Mouse (Mus musculus) heart, embryonic 16.5 days (tissue): ENCODE results near the gene Vrk3. TPM values are rescaled to one million over a fixed set of nuclear protein-coding genes. Genes with fewer than 3 reads are reported as not detected.

Experiments
- ATAC-seq: fragments of 200-750 bp; cut with Nextera tagmentation; replicated peaks from 2 replicates; pipeline ENCODE4 v1.8.0; 2017; ENCODE audit warnings: moderate number of reproducible peaks; ENCODE audit not compliant: insufficient read depth, low FRiP score; ENCODE audit errors: extremely low read depth
- H3K27ac ChIP-seq: fragments of 300-500 bp; sonication (generic); 2 replicates; pipeline ENCODE4 v1.5.1; 2014; ENCODE audit warnings: mild to moderate bottlenecking, low read length, control low read depth, moderate library complexity
- H3K27me3 ChIP-seq: fragments of 300-500 bp; sonication (generic); 2 replicates; pipeline ENCODE4 v1.6.1; 2014; ENCODE audit warnings: low read length, mixed read lengths; ENCODE audit not compliant: control insufficient read depth, insufficient read depth
- H3K36me3 ChIP-seq: fragments of 300-500 bp; sonication (generic); 2 replicates; pipeline ENCODE4 v1.6.1; 2014; ENCODE audit not compliant: control insufficient read depth, insufficient read depth
- H3K4me1 ChIP-seq: fragments of 300-500 bp; sonication (generic); 2 replicates; pipeline ENCODE4 v1.6.1; 2014; ENCODE audit warnings: low read length, mixed read lengths; ENCODE audit not compliant: control insufficient read depth, insufficient read depth
- H3K4me2 ChIP-seq: fragments of 300-500 bp; sonication (generic); 2 replicates; pipeline ENCODE4 v1.6.1; 2014; ENCODE audit warnings: low read depth, mild to moderate bottlenecking, control low read depth, low read length
- H3K4me3 ChIP-seq: fragments of 300-500 bp; sonication (generic); 2 replicates; pipeline ENCODE4 v1.5.1; 2014; ENCODE audit warnings: mild to moderate bottlenecking, control low read depth, low read length
- H3K9ac ChIP-seq: fragments of 300-500 bp; sonication (generic); 2 replicates; pipeline ENCODE4 v1.6.1; 2014; ENCODE audit warnings: low read length, control low read depth
- H3K9me3 ChIP-seq: fragments of 300-500 bp; sonication (generic); replicated peaks from 2 replicates; pipeline ENCODE4 v1.6.1; 2016; ENCODE audit warnings: low read length; ENCODE audit not compliant: control insufficient read depth
- WGBS: fragments of 180-500 bp; shearing (Covaris S2); extraction: QIAGEN DNeasy Blood & Tissue Kit; methylation state at CpG from one replicate; pipeline ENCODE4 v1.1.7; 2014; 5-methylcytosine and 5-hydroxymethylcytosine counted together
- polyA plus RNA-seq: library from polyadenylated mRNA; unstranded; fragments of >200 nt; fragmentation: Nextera tagmentation; extraction: Ambion mirVana; gene quantifications from 2 replicates; pipeline ENCODE4 v1.2.1, GENCODE M21; 2015

Gene Vrk3
- polyA plus RNA-seq, 1 experiment from 2014 or later = 36.5 TPM

- WGBS = 90% methylated on average over 3 of the region's 3 CpGs
- ATAC-seq = no peak
- Histone ChIP-seq H3K9me3 (no peaks in the 10 kb centered on the region), H3K4me2 (no peak overlapping the region), H3K27me3 (no peaks in the 10 kb centered on the region), H3K36me3 (peaks cover 9% of the 10 kb centered on the region), H3K9ac (no peak overlapping the region), H3K4me3 (no peak overlapping the region), H3K27ac (no peak overlapping the region), H3K4me1 (peaks cover 24% of the 10 kb centered on the region)
Observed at GRCm38 (mm10) chr7:44813985-44814384, 65.8 kb downstream of the Vrk3 start.

- Histone ChIP-seq H3K36me3 (peaks cover 9% of the 10 kb centered on the region), H3K27ac (no peak overlapping the region), H3K27me3 (no peaks in the 10 kb centered on the region), H3K4me1 (peaks cover 28% of the 10 kb centered on the region), H3K4me3 (no peak overlapping the region), H3K9ac (no peak overlapping the region), H3K9me3 (no peaks in the 10 kb centered on the region), H3K4me2 (no peak overlapping the region)
- ATAC-seq = no peak
- 97% methylated on average over 4 of the region's 4 CpGs for WGBS
Observed at GRCm38 (mm10) chr7:44814423-44814822, 66.2 kb downstream of the Vrk3 start.

GRCm38 (mm10) chr7:44814952-44815553, 66.8 kb downstream of the Vrk3 start:
- peak overlapping the region; percentile 77 for H3K4me2 ChIP-seq
- H3K36me3 ChIP-seq = peaks cover 9% of the 10 kb centered on the region
- ATAC-seq = no peak
- H3K4me3 ChIP-seq = peak overlapping the region; percentile 80
- H3K9me3 ChIP-seq = no peaks in the 10 kb centered on the region
- 30% methylated on average over 14 of the region's 14 CpGs for WGBS
- H3K27me3 ChIP-seq = no peaks in the 10 kb centered on the region
- peak overlapping the region; percentile 96 for H3K27ac ChIP-seq
- peaks cover 34% of the 10 kb centered on the region for H3K4me1 ChIP-seq
- H3K9ac ChIP-seq = peak overlapping the region; percentile 60

GRCm38 (mm10) chr7:44815721-44816469, 67.7 kb downstream of the Vrk3 start, which contains the start of the genes Nup62 and Il4i1:
Gene Nup62 (plus strand): TSS chr7:44816088.
Gene Il4i1 (plus strand): TSS chr7:44816387.
- WGBS = under 1% methylated on average over 61 of the region's 62 CpGs
- Histone ChIP-seq H3K9ac (peak within 1 kb of the TSS; percentile 96), H3K4me2 (peak within 1 kb of the TSS; percentile 79), H3K27ac (peak within 1 kb of the TSS; percentile 96), H3K27me3 (no peaks in the 10 kb centered on the region), H3K4me1 (peaks cover 43% of the 10 kb centered on the region), H3K4me3 (peak within 1 kb of the TSS; percentile 80), H3K9me3 (no peaks in the 10 kb centered on the region), H3K36me3 (peaks cover 9% of the 10 kb centered on the region)
- ATAC-seq = peak; percentile 90

- under 1% methylated on average over 55 of the region's 57 CpGs for WGBS
- ATAC-seq = peak; percentile 28
- peak within 1 kb of the TSS; percentile 96 for H3K9ac ChIP-seq
- H3K4me2 ChIP-seq = peak within 1 kb of the TSS; percentile 79
- peak within 1 kb of the TSS; percentile 80 for H3K4me3 ChIP-seq
- peak within 1 kb of the TSS; percentile 96 for H3K27ac ChIP-seq
- H3K9me3 ChIP-seq = no peaks in the 10 kb centered on the region
- no peaks in the 10 kb centered on the region for H3K27me3 ChIP-seq
- peaks cover 6% of the 10 kb centered on the region for H3K36me3 ChIP-seq
- peaks cover 47% of the 10 kb centered on the region for H3K4me1 ChIP-seq
Observed at GRCm38 (mm10) chr7:44816470-44817021, 68.3 kb downstream of the Vrk3 start, which contains the start of gene Atf5. Gene Atf5 (minus strand): TSS chr7:44816658.

- H3K9ac ChIP-seq = peak overlapping the region; percentile 96
- no peaks in the 10 kb centered on the region for H3K9me3 ChIP-seq
- peaks cover 6% of the 10 kb centered on the region for H3K36me3 ChIP-seq
- ATAC-seq = no peak
- H3K27me3 ChIP-seq = no peaks in the 10 kb centered on the region
- H3K4me2 ChIP-seq = peak overlapping the region; percentile 79
- WGBS = 11% methylated on average over 3 of the region's 3 CpGs
- peaks cover 47% of the 10 kb centered on the region for H3K4me1 ChIP-seq
- peak overlapping the region; percentile 96 for H3K27ac ChIP-seq
- H3K4me3 ChIP-seq = peak overlapping the region; percentile 80
Observed at GRCm38 (mm10) chr7:44817441-44817840, 69.2 kb downstream of the Vrk3 start.

GRCm38 (mm10) chr7:44818164-44818563, 70.0 kb downstream of the Vrk3 start:
- 19% methylated on average over 2 of the region's 2 CpGs for WGBS
- peak overlapping the region; percentile 96 for H3K9ac ChIP-seq
- peak overlapping the region; percentile 96 for H3K27ac ChIP-seq
- peak overlapping the region; percentile 79 for H3K4me2 ChIP-seq
- no peaks in the 10 kb centered on the region for H3K27me3 ChIP-seq
- no peak for ATAC-seq
- H3K36me3 ChIP-seq = peaks cover 6% of the 10 kb centered on the region
- H3K9me3 ChIP-seq = no peaks in the 10 kb centered on the region
- H3K4me3 ChIP-seq = peak overlapping the region; percentile 80
- peaks cover 53% of the 10 kb centered on the region for H3K4me1 ChIP-seq

GRCm38 (mm10) chr7:44818751-44819235, 70.6 kb downstream of the Vrk3 start:
- Histone ChIP-seq H3K9me3 (no peaks in the 10 kb centered on the region), H3K27ac (peak overlapping the region; percentile 49; the same call in 1 of the 2 replicates), H3K9ac (peak overlapping the region; percentile 60), H3K27me3 (no peaks in the 10 kb centered on the region), H3K36me3 (peaks cover 4% of the 10 kb centered on the region), H3K4me1 (peaks cover 59% of the 10 kb centered on the region), H3K4me3 (peak overlapping the region; percentile 80), H3K4me2 (peak overlapping the region; percentile 79)
- WGBS = 39% methylated on average over 6 of the region's 6 CpGs
- ATAC-seq = no peak
